Mouse (Mus musculus): ENCODE measurements around the gene Agbl4. TPM values are rescaled to one million over a fixed set of nuclear protein-coding genes. Genes with fewer than 3 reads are reported as not detected.

Gene Agbl4
- polyA plus RNA-seq, 1 experiment from 2014 or later = 0.27 TPM

DNA sequence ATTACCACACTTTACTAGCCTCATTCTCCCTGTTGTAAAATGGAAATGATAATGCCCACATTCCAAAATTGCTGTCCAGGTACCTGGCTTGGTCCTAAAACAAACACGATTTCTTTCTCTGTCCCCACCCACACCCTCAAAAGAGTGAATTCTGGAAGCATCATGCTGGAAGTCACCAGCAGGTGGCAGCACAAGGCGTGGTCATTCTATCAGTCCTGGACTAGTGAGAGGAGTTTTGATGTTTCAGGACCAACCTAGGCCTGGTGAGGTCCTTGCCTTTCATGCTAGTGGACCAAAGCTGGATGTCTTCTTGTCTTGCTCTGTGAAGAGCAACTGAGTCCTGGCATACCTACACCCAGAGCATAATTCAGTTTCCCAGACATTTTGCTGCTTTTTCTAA is 1098.5 kb downstream of the Agbl4 start:
- no peaks in the 10 kb centered on the region for H3K27me3 ChIP-seq
- H3K4me1 ChIP-seq = no peaks in the 10 kb centered on the region
- no peak overlapping the region for H3K4me2 ChIP-seq (replicated peaks)
- H3K4me3 ChIP-seq = no peak overlapping the region
- WGBS = 10% methylated on average over 2 of the region's 2 CpGs
- no peak overlapping the region for H3K27ac ChIP-seq
- no peak overlapping the region for H3K9ac ChIP-seq
- H3K36me3 ChIP-seq = no peaks in the 10 kb centered on the region
- no peak; the same call in 1 of the 2 replicates for ATAC-seq (ENCODE audit: low FRiP score, low read depth)
- H3K9me3 ChIP-seq = no peaks in the 10 kb centered on the region

DNA sequence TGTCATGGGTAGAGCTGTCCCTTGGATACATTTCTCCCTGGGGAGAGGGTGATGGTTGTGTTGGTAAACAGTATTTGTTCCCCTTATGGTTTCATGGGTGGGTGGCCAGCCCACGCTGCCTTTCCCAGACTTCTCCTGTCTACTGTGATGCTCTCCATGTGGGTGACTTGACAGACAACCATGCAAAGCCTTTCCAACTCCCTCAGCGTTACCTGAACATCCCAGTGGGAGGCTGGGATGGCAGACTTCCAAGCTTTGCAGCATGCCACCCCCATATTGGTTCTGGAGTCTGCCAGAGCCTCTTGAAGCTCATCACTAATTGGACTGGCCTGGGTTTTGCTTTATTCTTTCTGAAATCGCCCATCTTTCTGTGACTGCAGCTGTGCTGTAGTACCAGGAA is 1101.3 kb downstream of the Agbl4 start:
- no peak for ATAC-seq (ENCODE audit: low FRiP score, low read depth)
- WGBS = 64% methylated on average over 3 of the region's 3 CpGs

DNA sequence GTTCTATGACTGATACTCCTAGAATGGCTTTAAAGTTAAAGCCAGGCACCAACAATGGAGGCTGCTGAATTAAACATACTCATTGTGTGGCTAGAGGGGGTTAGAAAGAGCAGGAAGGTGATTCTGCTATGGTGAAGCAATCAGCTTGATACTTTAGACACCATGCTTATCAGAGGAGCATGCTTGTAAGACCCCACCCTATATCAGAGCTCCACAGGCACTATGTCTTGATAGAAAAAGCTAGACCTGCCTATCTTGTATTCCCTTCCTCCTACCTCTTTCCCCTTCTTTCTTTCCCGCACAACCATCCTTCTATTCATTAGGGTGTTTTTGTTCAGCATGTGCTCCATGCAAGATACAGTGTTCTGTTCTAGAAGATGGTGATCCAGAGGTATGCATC is 1104.0 kb downstream of the Agbl4 start:
- Histone ChIP-seq H3K4me2 (replicated peaks) (no peak overlapping the region), H3K4me1 (no peaks in the 10 kb centered on the region), H3K27ac (no peak overlapping the region), H3K4me3 (no peak overlapping the region), H3K9ac (no peak overlapping the region), H3K27me3 (no peaks in the 10 kb centered on the region), H3K36me3 (no peaks in the 10 kb centered on the region), H3K9me3 (no peaks in the 10 kb centered on the region)
- WGBS = 86% methylated on average over 1 of the region's 1 CpGs
- ATAC-seq (ENCODE audit: low FRiP score, low read depth) = no peak

More for the DNA sequence above, 1101.3 kb downstream of the Agbl4 start:
- Histone ChIP-seq H3K4me3 (no peak overlapping the region), H3K4me1 (no peaks in the 10 kb centered on the region), H3K36me3 (no peaks in the 10 kb centered on the region), H3K27me3 (no peaks in the 10 kb centered on the region), H3K9me3 (no peaks in the 10 kb centered on the region), H3K27ac (no peak overlapping the region), H3K9ac (no peak overlapping the region), H3K4me2 (replicated peaks) (no peak overlapping the region)

- Histone ChIP-seq H3K9ac (no peak overlapping the region), H3K4me1 (no peaks in the 10 kb centered on the region), H3K4me3 (no peak overlapping the region), H3K9me3 (no peaks in the 10 kb centered on the region), H3K36me3 (no peaks in the 10 kb centered on the region), H3K4me2 (replicated peaks) (no peak overlapping the region), H3K27ac (no peak overlapping the region), H3K27me3 (no peaks in the 10 kb centered on the region)
- WGBS = 71% methylated on average over 5 of the region's 5 CpGs
- no peak for ATAC-seq (ENCODE audit: low FRiP score, low read depth)
Observed at GRCm38 (mm10) chr4:111502965-111503727, 1105.7 kb downstream of the Agbl4 start.

DNA sequence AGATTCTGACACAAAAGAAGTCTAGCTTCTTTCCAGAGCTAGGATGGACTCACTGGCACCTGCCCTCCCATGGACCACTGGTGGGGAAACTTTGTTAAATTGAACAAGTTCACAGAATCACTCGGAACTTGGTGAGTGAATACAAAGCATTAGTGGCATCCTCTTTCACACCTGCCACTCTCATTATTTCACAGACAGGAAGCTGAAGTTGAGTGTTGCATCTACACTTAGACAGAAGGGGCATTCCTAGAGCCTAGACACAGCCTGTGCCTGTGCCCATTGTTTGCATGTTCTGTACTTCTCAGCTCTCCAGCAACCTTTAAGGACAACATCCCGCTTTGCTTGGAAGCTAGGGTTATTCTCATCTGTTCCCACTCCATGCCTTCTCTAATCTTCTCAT is 1107.5 kb downstream of the Agbl4 start:
- ATAC-seq (ENCODE audit: low FRiP score, low read depth) = no peak
- Histone ChIP-seq H3K4me1 (no peaks in the 10 kb centered on the region), H3K4me3 (no peak overlapping the region), H3K27me3 (no peaks in the 10 kb centered on the region), H3K4me2 (replicated peaks) (no peak overlapping the region), H3K9me3 (no peaks in the 10 kb centered on the region), H3K27ac (no peak overlapping the region), H3K9ac (no peak overlapping the region), H3K36me3 (no peaks in the 10 kb centered on the region)
- WGBS = 75% methylated on average over 2 of the region's 2 CpGs

DNA sequence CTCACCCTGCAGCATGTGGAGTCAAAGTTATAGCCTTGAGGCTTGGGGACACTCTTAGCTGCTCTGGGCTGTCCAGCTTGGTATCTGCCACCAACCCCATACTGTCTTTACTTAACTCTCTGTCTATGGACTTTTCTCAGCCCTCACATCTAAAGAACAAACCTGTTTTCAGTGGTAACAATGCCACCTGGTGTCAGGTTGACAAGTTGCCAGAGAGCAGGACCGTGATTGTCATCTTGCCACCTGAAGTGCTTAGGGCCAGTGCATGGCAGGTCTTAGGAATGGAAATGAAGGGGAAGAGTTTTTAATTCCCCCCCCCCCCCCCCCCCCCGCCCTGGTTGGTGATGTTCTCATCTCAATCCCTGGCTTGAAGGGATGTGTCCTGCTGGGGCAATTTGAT is 1112.7 kb downstream of the Agbl4 start:
- H3K4me2 ChIP-seq (replicated peaks) = no peak overlapping the region
- H3K27ac ChIP-seq = no peak overlapping the region
- no peaks in the 10 kb centered on the region for H3K9me3 ChIP-seq
- H3K4me3 ChIP-seq = no peak overlapping the region
- H3K27me3 ChIP-seq = no peaks in the 10 kb centered on the region
- H3K9ac ChIP-seq = no peak overlapping the region
- no peaks in the 10 kb centered on the region for H3K36me3 ChIP-seq
- no peak for ATAC-seq (ENCODE audit: low FRiP score, low read depth)
- 9% methylated on average over 2 of the region's 2 CpGs for WGBS
- peaks cover 5% of the 10 kb centered on the region for H3K4me1 ChIP-seq

DNA sequence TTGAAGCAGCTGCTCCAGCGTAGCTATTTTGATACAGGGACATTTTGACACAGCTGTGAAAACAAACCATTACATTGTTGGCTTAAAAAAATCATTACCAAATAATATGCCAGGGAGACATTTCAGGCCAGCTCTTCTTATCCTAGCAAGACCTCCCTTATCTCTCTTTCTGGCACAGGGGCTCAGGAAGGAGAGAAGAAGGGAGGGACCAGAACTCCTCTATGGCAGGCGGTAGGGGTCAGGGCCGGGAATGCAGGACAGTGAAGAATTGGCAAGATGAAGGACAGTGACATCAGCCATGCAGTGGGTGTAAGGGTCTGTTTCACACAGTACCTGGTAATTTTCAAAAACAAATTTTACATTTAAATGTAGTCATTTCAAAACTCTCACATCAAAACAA is 1116.5 kb downstream of the Agbl4 start:
- no peak overlapping the region for H3K27ac ChIP-seq
- H3K4me3 ChIP-seq = no peak overlapping the region
- H3K36me3 ChIP-seq = no peaks in the 10 kb centered on the region
- no peak for ATAC-seq (ENCODE audit: low FRiP score, low read depth)
- no peaks in the 10 kb centered on the region for H3K27me3 ChIP-seq
- H3K4me2 ChIP-seq (replicated peaks) = no peak overlapping the region
- H3K4me1 ChIP-seq = peaks cover 13% of the 10 kb centered on the region
- 64% methylated on average over 3 of the region's 3 CpGs for WGBS
- no peaks in the 10 kb centered on the region for H3K9me3 ChIP-seq
- no peak overlapping the region for H3K9ac ChIP-seq

- H3K9ac ChIP-seq = no peak overlapping the region
- peaks cover 13% of the 10 kb centered on the region for H3K4me1 ChIP-seq
- no peak overlapping the region for H3K4me2 ChIP-seq (replicated peaks)
- no peak overlapping the region for H3K4me3 ChIP-seq
- no peak overlapping the region for H3K27ac ChIP-seq
- no peaks in the 10 kb centered on the region for H3K36me3 ChIP-seq
- H3K27me3 ChIP-seq = no peaks in the 10 kb centered on the region
- no peak for ATAC-seq (ENCODE audit: low FRiP score, low read depth)
- H3K9me3 ChIP-seq = no peaks in the 10 kb centered on the region
- WGBS = 91% methylated on average over 2 of the region's 2 CpGs
Observed at GRCm38 (mm10) chr4:111516136-111516535, 1118.7 kb downstream of the Agbl4 start.

DNA sequence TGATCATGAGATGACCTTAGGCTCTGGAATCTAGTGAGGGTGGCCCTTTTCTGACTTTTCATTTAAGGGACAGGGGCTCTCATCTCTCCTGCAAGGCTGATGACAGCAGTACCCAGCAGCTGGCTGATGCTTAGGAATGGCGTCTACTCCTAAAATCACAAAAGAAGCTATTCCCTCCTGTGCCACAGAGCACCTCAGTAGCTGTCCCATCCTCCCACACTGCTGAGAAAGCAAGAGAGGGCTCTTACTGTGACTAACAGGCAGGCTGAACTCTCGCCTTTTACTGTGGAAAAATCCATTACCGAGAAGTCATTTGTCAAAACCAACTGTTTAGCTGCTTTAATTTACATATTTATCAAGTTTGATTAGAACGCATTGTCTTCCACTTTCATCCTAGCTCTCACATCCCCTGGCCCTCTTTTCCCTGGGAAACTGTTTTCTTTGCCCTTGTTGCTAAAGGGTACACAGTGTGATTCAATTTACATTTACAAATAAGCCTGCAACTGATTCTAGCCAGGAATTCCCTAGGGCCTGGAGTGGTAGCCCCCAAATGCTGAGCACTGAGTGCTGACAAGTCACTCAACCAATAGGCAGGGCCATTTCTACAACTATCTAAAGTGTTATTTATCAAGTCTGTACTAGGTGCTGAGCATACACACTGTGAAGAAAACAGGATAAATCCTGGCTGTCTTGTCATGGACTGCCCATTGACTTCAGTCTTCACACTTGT is 1119.8 kb downstream of the Agbl4 start:
- Histone ChIP-seq H3K36me3 (no peaks in the 10 kb centered on the region), H3K27ac (no peak overlapping the region), H3K4me2 (replicated peaks) (no peak overlapping the region), H3K9ac (no peak overlapping the region), H3K4me1 (peaks cover 13% of the 10 kb centered on the region), H3K9me3 (no peaks in the 10 kb centered on the region), H3K4me3 (no peak overlapping the region), H3K27me3 (no peaks in the 10 kb centered on the region)
- 58% methylated on average over 4 of the region's 4 CpGs for WGBS
- no peak for ATAC-seq (ENCODE audit: low FRiP score, low read depth)

DNA sequence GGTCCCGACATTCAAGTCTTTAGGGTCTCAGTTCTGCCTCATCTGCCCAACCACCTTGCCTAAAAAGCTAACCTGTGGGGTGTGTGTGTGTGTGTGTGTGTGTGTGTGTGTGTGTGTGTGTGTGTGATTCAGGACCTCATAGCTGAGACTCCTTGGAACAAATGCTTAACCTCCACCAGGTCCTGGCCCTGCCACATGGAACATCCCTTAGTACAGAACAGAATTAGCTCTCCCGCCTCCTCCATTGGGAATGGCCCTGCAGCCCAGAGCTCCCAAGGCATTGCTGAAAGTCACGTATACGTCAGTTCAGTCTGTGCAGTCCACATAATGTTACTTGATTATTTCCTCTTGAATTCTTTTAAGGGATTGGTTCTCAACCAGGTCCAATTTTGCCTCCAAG is 1120.7 kb downstream of the Agbl4 start:
- Histone ChIP-seq H3K27ac (no peak overlapping the region), H3K4me2 (replicated peaks) (no peak overlapping the region), H3K36me3 (no peaks in the 10 kb centered on the region), H3K4me3 (no peak overlapping the region), H3K27me3 (no peaks in the 10 kb centered on the region), H3K4me1 (peaks cover 13% of the 10 kb centered on the region), H3K9me3 (no peaks in the 10 kb centered on the region), H3K9ac (no peak overlapping the region)
- WGBS = 83% methylated on average over 4 of the region's 4 CpGs
- ATAC-seq (ENCODE audit: low FRiP score, low read depth) = no peak

GRCm38 (mm10) chr4:111519267-111519666 is 1121.8 kb downstream of the Agbl4 start:
- Histone ChIP-seq H3K9me3 (no peaks in the 10 kb centered on the region), H3K9ac (no peak overlapping the region), H3K4me2 (replicated peaks) (no peak overlapping the region), H3K27ac (no peak overlapping the region), H3K4me3 (no peak overlapping the region), H3K4me1 (peaks cover 13% of the 10 kb centered on the region), H3K27me3 (no peaks in the 10 kb centered on the region), H3K36me3 (no peaks in the 10 kb centered on the region)
- 63% methylated on average over 3 of the region's 3 CpGs for WGBS
- ATAC-seq (ENCODE audit: low FRiP score, low read depth) = no peak

DNA sequence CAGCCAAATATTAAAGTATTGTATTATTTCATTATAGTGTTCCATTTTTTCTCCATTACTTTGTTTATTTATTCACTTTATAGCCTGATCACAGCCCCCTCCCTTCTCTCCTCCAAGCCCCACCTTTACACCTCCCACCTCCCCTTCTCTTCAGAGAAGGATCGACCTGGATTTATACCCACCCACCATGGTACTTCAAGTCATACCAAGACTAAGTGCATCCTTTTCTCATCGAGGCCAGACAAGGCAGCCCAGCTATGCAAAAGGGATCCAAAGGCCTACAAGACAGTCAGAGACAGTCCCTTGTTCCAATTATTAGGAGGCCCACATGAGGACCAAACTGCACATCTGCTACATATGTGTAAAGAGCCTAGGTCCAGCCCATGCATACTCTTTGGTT is 1122.5 kb downstream of the Agbl4 start:
- H3K4me1 ChIP-seq = peaks cover 10% of the 10 kb centered on the region
- H3K4me3 ChIP-seq = no peak overlapping the region
- H3K27me3 ChIP-seq = no peaks in the 10 kb centered on the region
- no peak overlapping the region for H3K4me2 ChIP-seq (replicated peaks)
- no peaks in the 10 kb centered on the region for H3K9me3 ChIP-seq
- H3K9ac ChIP-seq = no peak overlapping the region
- 82% methylated on average over 2 of the region's 2 CpGs for WGBS
- no peak overlapping the region for H3K27ac ChIP-seq
- H3K36me3 ChIP-seq = no peaks in the 10 kb centered on the region
- ATAC-seq (ENCODE audit: low FRiP score, low read depth) = no peak

All from limb, embryonic 13.5 days (tissue).